In genomic region chr7:99508187-99508586, GRCm38 (mm10) we compare ENCODE assay signal across 5 mouse cellular contexts. TPM values are rescaled to one million over a fixed set of nuclear protein-coding genes. Genes with fewer than 3 reads are reported as not detected.
"Had no signal": no experiment of that assay in that cellular context is flagged by ENCODE, and none has a peak within 500 bp of the region (broad histone marks: within the 10 kb centered on the region; RNA-seq: fewer than 3 reads in every experiment).

No protein-coding gene starts in this region.

RNA-seq across cellular contexts. Expression of gene Klhl35, which starts 42.4 kb away (rescaled TPM):
- total RNA-seq: gastrocnemius, adult 2 months; gastrocnemius, postnatal 25 days; heart, postnatal 36 days; hematopoietic stem cell, adult 5-6 weeks; liver, adult 2 months had no signal
